Mouse (Mus musculus) embryo, embryonic 11 days (tissue): Measurements from ENCODE around the gene March4.

Source experiments
- DNase-seq: peaks from one replicate; pipeline ENCODE4 v3.0.0-alpha.2; 2015

Gene March4

GRCm38 (mm10) chr1:72536611-72537351 lies at the start of gene March4:
Gene March4, minus strand, starts transcription at chr1:72536930.
- peak; percentile 84 for DNase-seq

DNA sequence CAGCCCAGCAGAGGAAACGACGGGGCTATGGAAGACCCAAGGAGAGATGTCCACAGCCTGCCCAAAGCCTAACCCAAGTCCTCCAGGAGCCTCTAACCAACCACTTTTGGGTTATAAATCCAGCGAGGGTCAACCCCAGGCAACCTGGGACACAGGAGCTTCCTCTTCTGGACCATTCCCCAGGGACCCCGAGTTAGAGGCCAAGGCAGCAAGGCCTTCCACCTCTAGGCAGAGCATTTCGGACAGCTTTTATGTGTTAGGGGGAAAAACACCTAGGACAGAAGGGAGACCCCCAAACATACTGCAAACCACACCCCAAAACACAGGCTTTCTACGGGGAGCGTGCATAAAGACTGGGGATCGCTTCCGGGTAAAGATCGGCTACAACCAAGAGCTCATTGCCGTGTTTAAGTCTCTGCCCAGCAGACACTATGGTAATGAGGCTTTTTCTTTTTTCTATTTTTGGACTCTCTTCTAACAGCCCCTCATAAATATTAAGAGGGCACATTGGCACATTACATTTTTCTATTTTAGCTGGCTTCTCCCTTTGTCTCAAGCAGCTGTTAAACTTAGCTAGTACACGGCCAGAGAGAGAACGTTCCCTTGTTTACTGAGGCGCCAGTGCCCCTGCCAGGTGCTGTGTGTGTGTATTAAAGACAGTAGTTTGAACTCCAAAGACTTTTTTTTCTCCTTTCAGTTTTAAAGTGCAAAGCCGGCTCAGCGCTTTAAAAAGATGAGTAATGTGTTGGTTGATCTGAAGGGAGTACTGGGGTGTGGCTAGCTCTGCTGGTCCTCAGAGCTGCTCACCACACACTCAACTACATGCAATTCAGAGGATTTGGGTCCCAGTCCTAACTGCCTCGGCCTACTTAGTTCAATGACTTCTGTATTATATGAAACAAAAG lies 49.5 kb upstream of the March4 start:
- DNase-seq = no peak

DNA sequence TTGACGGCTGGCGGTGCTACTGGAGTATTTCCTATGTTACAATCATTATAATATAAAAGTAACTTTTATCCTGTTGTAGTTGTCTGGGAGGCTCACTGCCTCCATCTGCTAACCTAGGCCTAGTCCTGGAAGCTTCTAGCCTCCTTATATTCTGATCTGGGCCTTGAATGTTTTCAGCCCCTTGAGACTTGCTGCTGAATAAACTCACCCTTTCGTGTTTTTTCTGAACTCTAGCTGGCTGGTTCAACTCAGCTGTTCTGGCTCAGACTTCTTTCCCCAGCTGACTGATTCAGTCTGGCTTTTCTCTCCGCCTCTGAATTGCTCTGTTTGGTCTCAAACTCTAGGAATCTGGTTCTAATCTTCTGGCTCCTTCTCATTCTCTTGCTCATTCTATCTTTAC lies 47.2 kb upstream of the March4 start:
- no peak for DNase-seq

DNA sequence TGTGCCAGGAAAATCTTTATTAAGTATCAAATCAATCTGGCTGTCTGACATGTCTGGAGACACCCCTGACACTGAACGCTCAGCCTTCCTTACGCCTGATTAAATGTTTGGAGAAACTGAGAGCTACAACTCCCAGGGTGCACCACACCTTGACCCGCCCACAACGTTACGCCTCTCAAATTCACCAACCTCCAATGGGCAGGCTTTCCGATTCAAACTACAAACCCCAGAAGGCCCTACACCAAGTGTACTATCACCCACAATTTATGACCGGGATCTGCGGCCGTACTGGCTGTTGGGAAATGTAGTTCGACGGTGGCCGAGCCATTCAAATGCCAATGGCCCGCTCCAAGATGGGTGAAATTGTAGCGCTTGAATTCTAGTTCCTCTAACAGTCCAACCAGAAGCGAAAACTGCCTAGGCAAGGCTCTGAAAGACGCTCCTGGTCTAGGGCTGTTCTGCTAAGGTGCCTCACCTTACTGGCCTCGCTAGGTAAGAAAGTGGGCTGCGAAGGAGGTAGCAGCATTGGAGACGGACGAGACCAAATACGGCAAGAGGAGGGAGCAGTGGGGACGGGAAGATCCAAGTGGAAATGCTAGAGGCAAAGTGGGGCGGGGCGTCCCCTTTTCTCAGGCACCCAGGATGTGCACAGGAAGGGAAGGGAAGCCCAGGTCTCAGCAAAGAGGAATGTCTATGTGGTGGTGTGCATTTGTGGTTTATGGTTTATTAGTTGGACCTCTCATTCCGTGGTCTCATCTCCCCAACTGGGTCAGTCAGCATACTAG lies 46.4 kb upstream of the March4 start, which contains the start of gene Smarcal1:
Smarcal1 (plus strand) TSS at position 305 of the 785 bp plus-strand sequence.
- peak; percentile 96 for DNase-seq

DNA sequence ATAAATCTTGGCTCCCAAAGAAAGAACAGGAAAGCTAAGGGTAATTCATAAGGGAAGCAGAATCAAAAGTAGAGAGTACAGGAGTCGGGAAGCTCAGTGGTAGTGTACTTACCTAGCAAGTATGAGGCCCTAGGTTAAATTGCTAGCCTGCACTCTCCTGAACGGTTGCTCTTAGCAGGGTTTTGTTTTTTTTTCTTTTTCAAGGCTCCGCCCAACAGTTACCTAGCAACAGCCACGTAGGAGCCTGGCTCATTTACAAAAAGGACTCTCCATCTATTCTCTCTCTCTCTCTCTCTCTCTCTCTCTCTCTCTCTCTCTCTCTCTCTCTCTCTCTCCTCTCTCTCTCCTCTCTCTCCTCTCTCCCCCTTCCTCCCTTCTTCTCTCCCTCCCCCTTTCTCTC lies 42.1 kb upstream of the March4 start:
- peak; percentile 65 for DNase-seq

DNA sequence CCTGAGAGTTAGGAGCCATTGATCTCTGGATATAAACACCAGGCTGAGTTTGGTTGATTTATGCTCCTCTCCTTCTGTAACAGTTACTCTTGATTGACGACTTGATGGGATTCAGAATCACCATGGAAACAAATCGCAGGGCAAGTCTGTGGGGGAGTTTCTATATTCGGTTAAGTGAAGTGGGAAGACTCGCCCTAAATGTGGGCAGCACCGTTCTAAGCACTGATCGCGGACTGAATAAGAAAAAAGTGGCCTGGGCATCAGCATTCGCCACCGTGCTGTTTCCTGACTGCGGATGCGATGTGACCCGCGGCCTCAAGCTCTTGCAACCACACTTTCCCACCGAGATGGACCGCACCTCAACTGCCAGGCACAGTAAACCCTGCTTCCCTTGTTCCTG lies 41.6 kb upstream of the March4 start:
- DNase-seq = no peak

- peak; percentile 63 for DNase-seq
Measured at GRCm38 (mm10) chr1:72577481-72577922, 40.8 kb upstream of the March4 start.

DNA sequence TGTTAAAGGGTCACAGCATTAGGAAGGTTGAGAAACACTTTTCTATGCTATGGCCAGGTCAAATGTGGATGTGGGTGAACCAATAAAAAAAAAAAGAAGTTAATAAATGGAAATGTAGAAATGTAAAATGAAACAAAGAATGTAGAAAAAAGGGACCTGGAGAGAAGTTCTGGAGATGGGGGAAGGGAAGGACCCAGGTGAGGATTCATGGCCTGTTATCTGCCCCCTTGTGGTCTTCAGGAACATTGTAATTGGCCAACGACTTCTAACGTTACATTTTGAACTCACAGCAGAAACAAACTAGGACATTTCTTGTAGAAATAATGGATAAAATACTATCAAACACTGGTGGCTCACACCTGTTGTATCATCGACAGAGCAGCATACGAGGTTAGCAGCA lies 38.4 kb upstream of the March4 start:
- DNase-seq = peak; percentile 29

- no peak for DNase-seq
Measured at GRCm38 (mm10) chr1:72574608-72575007, 37.9 kb upstream of the March4 start.

- no peak for DNase-seq
Measured at GRCm38 (mm10) chr1:72574047-72574446, 37.3 kb upstream of the March4 start.

- DNase-seq = no peak
Measured at GRCm38 (mm10) chr1:72568725-72569124, 32.0 kb upstream of the March4 start.

DNA sequence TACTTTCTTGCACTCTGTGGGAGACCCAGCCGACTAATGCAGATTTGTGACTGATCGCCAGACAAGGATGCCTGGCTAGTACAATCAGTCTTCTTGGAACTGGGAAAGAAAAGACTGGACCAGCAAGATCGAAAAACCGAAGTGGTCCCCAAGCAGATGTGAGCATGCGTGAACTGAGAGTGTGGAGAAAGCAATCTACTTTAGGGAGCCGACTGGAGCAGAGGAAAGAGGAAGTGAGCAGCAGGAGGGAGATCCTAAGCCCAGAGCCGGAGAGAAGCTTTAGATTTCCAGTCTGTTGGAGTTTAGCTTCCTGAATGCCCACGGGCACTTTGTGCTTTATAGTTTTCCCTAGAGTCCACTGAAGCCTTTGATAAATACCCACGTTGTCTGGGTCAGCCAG lies 30.3 kb upstream of the March4 start:
- peak; percentile 36 for DNase-seq

- DNase-seq = no peak
Measured at GRCm38 (mm10) chr1:72564334-72564962, 27.7 kb upstream of the March4 start.

GRCm38 (mm10) chr1:72558625-72559024 lies 21.9 kb upstream of the March4 start:
- no peak for DNase-seq

GRCm38 (mm10) chr1:72556471-72556870 lies 19.7 kb upstream of the March4 start:
- DNase-seq = no peak

- DNase-seq = no peak
Measured at GRCm38 (mm10) chr1:72550317-72550716, 13.6 kb upstream of the March4 start.

DNA sequence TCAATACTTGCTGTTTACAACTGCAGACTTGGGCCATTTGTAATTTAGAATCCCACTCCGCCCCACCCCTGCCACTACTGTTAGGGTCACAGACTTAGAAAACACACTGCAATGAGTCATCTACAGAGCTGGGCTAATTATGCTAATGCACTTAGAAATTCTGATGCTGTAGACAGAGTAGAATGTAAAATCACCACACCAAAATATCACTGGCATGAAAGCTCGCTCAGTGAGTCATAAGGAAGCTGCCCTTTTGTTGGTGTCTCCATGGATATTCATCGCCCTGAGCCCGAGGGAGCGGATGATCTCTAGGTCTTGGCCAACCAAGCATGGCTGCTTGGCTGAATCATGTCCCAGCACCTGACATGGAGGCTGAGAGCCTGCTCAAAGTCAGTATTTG lies 1.5 kb upstream of the March4 start:
- no peak for DNase-seq

GRCm38 (mm10) chr1:72535725-72536571 lies 782 bp downstream of the March4 start:
- peak; percentile 53 for DNase-seq

DNA sequence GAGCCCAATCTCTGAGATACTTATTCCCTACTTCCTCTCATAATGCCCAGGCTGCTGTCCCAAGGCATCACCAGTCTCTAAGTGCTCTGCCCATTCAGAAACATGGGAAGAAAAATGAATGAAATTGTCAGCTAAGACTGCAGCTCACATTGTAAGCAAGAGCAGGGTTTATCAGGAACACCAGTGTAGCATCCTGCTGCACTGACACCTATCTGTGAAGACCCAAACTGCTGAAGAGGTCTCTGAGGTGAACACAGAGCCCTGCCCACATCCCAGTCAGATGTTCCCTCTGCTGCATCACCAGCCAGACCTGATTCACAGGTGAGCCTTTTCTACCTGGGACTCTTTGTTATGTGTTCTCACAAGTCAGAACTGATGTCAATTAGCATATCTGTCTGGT lies 3.3 kb downstream of the March4 start:
- no peak for DNase-seq

- DNase-seq = no peak
Measured at GRCm38 (mm10) chr1:72532926-72533325, 3.8 kb downstream of the March4 start.

GRCm38 (mm10) chr1:72530516-72531196 lies 6.1 kb downstream of the March4 start:
- no peak for DNase-seq
